Mouse (Mus musculus): ENCODE data around the gene Dzip1l.
"Not testable (repeated sequence)": the region's sequence is repeated elsewhere in the genome, so short reads cannot be mapped to it uniquely, and the experiment has no call there.

The Dzip1l gene

GRCm38 (mm10) chr9:99629281-99630011 lies at the start of gene Dzip1l:
Gene Dzip1l (plus strand): TSS chr9:99629496.
- peak; percentile 74 for DNase-seq

- no peak for DNase-seq
These were observed 48.6 kb upstream of the Dzip1l start for GRCm38 (mm10) chr9:99580655-99581054.

GRCm38 (mm10) chr9:99587505-99588202 lies 41.6 kb upstream of the Dzip1l start:
- DNase-seq: peak; percentile 31

- no peak for DNase-seq
These were observed 38.2 kb upstream of the Dzip1l start for GRCm38 (mm10) chr9:99591144-99591543.

- not testable (repeated sequence) for DNase-seq
These were observed 30.2 kb upstream of the Dzip1l start for GRCm38 (mm10) chr9:99599127-99599526.

GRCm38 (mm10) chr9:99603566-99603965 lies 25.7 kb upstream of the Dzip1l start:
- no peak for DNase-seq

- DNase-seq: no peak
These were observed 17.1 kb upstream of the Dzip1l start, which contains the start of gene A4gnt for GRCm38 (mm10) chr9:99612202-99612601. Gene A4gnt (plus strand): TSS chr9:99612502.

- DNase-seq: no peak
These were observed 9.6 kb upstream of the Dzip1l start for GRCm38 (mm10) chr9:99619688-99620087.

- no peak for DNase-seq
These were observed 9.1 kb upstream of the Dzip1l start for GRCm38 (mm10) chr9:99620196-99620595.

- no peak for DNase-seq
These were observed 7.3 kb upstream of the Dzip1l start for GRCm38 (mm10) chr9:99622034-99622433.

GRCm38 (mm10) chr9:99622966-99623365 lies 6.3 kb upstream of the Dzip1l start:
- DNase-seq: no peak

GRCm38 (mm10) chr9:99624117-99624516 lies 5.2 kb upstream of the Dzip1l start:
- DNase-seq: no peak

- no peak for DNase-seq
These were observed 715 bp upstream of the Dzip1l start for GRCm38 (mm10) chr9:99628581-99628980.

GRCm38 (mm10) chr9:99630071-99630470 lies 775 bp downstream of the Dzip1l start:
- DNase-seq: peak; percentile 32

GRCm38 (mm10) chr9:99630528-99631125 lies 1.3 kb downstream of the Dzip1l start:
- DNase-seq: no peak

GRCm38 (mm10) chr9:99631781-99632180 lies 2.5 kb downstream of the Dzip1l start:
- no peak for DNase-seq

- DNase-seq: no peak
These were observed 3.0 kb downstream of the Dzip1l start for GRCm38 (mm10) chr9:99632264-99632663.

GRCm38 (mm10) chr9:99636776-99637175 lies 7.5 kb downstream of the Dzip1l start:
- no peak for DNase-seq

- no peak for DNase-seq
These were observed 7.9 kb downstream of the Dzip1l start for GRCm38 (mm10) chr9:99637227-99637626.

GRCm38 (mm10) chr9:99637736-99638135 lies 8.4 kb downstream of the Dzip1l start:
- DNase-seq: no peak

- no peak for DNase-seq
These were observed 10.7 kb downstream of the Dzip1l start for GRCm38 (mm10) chr9:99639957-99640356.

- no peak for DNase-seq
These were observed 16.1 kb downstream of the Dzip1l start for GRCm38 (mm10) chr9:99645416-99645815.

- DNase-seq: no peak
These were observed 16.8 kb downstream of the Dzip1l start for GRCm38 (mm10) chr9:99646102-99646501.

- no peak for DNase-seq
These were observed 31.5 kb downstream of the Dzip1l start for GRCm38 (mm10) chr9:99660756-99661155.
